Mouse (Mus musculus) hindbrain, embryonic 16.5 days (tissue): ENCODE results near the gene Smox. TPM values are rescaled to one million over a fixed set of nuclear protein-coding genes. Genes with fewer than 3 reads are reported as not detected.

Source experiments
- ATAC-seq: fragments of 200-750 bp; cut with Nextera tagmentation; 2 replicates; pipeline ENCODE4 v1.8.0; 2017; ENCODE audit warnings: moderate TSS enrichment, moderate library complexity
- H3K27ac ChIP-seq: fragments of 300-500 bp; sonication (generic); 2 replicates; pipeline ENCODE4 v1.5.1; 2014; ENCODE audit warnings: low read depth, mild to moderate bottlenecking, control low read depth, low read length, moderate library complexity
- H3K27me3 ChIP-seq: fragments of 300-500 bp; sonication (generic); replicated peaks from 2 replicates; pipeline ENCODE4 v1.6.1; 2014; ENCODE audit warnings: low read length; ENCODE audit not compliant: control insufficient read depth, insufficient read depth
- H3K36me3 ChIP-seq: fragments of 300-500 bp; sonication (generic); 2 replicates; pipeline ENCODE4 v1.6.1; 2014; ENCODE audit warnings: mild to moderate bottlenecking, low read length, moderate library complexity, mixed read lengths; ENCODE audit not compliant: control insufficient read depth, insufficient read depth
- H3K4me1 ChIP-seq: fragments of 300-500 bp; sonication (generic); 2 replicates; pipeline ENCODE4 v1.6.1; 2014; ENCODE audit warnings: low read depth, low read length; ENCODE audit not compliant: control insufficient read depth, insufficient read depth
- H3K4me2 ChIP-seq: fragments of 300-500 bp; sonication (generic); 2 replicates; pipeline ENCODE4 v1.6.1; 2014; ENCODE audit warnings: mild to moderate bottlenecking, low read length, control low read depth, moderate library complexity
- H3K4me3 ChIP-seq: fragments of 300-500 bp; sonication (generic); 2 replicates; pipeline ENCODE4 v1.5.1; 2014; ENCODE audit warnings: mild to moderate bottlenecking, low read length, control low read depth, moderate library complexity
- H3K9ac ChIP-seq: fragments of 300-500 bp; sonication (generic); 2 replicates; pipeline ENCODE4 v1.6.1; 2014; ENCODE audit warnings: low read depth, mild to moderate bottlenecking, control low read depth, low read length, moderate library complexity
- H3K9me3 ChIP-seq: fragments of 300-500 bp; sonication (generic); 2 replicates; pipeline ENCODE4 v1.6.1; 2014; ENCODE audit warnings: mild to moderate bottlenecking, low read length, moderate library complexity; ENCODE audit not compliant: control insufficient read depth
- WGBS: fragments of 180-500 bp; shearing (Covaris S2); extraction: QIAGEN DNeasy Blood & Tissue Kit; methylation state at CpG from one replicate; pipeline ENCODE4 v1.1.7; 2014; 5-methylcytosine and 5-hydroxymethylcytosine counted together
- polyA plus RNA-seq: library from polyadenylated mRNA; unstranded; fragments of >200 nt; fragmentation: Nextera tagmentation; extraction: Ambion mirVana; gene quantifications from 2 replicates; pipeline ENCODE4 v1.2.1, GENCODE M21; 2015

Gene Smox
- polyA plus RNA-seq, 1 experiment from 2014 or later = 70.9 TPM

- peak; percentile 85 for ATAC-seq
- Histone ChIP-seq H3K27ac (no peak overlapping the region), H3K4me2 (peak overlapping the region; percentile 90), H3K9ac (peak overlapping the region; percentile 66), H3K36me3 (no peaks in the 10 kb centered on the region), H3K9me3 (no peaks in the 10 kb centered on the region), H3K27me3 (peaks cover 53% of the 10 kb centered on the region), H3K4me1 (peaks cover 15% of the 10 kb centered on the region), H3K4me3 (peak overlapping the region; percentile 53)
- under 1% methylated on average over 24 of the region's 30 CpGs for WGBS
Observed at GRCm38 (mm10) chr2:131562586-131563122, 71.4 kb downstream of the Smox start.

Other genes starting within 250 kb of the Smox start
- 20.0 and 22.8 TPM in 2 replicates for gene Pank2, start 229.0 kb upstream of the Smox start, polyA plus RNA-seq
- gene Rnf24, start 138.6 kb upstream of the Smox start, polyA plus RNA-seq = 13.5 and 17.1 TPM in 2 replicates
- gene Adra1d, start 70.8 kb downstream of the Smox start, polyA plus RNA-seq = 0.29 and 0.65 TPM in 2 replicates